In the genomic region with DNA sequence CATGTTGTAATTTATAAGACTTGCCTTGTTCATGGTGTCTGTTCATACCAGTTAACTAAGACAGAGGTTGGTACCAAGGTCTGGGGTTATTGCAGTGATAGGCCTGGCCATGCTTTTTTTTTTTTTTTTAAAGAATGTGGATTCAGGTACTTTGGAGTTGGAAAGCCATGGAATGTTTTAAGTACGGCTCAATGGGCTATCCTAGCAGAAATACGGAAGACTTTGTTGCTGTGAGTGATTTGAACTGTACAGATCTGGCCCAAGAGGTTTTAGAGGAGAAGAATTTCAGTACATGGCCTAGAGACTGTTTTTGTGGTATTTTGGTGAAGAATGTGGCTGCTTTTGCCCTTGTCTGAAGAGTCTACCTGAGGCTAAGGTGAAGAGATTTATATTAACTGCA, we compare ENCODE assay signal across 16 mouse cellular contexts.
"Had no signal": no experiment of that assay in that cellular context is flagged by ENCODE, and none has a peak within 500 bp of the region (broad histone marks: within the 10 kb centered on the region; RNA-seq: fewer than 3 reads in every experiment).

No protein-coding gene starts in this region.

- DNase-seq: retina, postnatal 1 day; right cerebral cortex, adult 18-20 months; right cerebral cortex, postnatal 14 days; right cerebral cortex, postnatal 25 days; right cerebral cortex, postnatal 4 days; spleen, adult 18-20 months; thymus, adult 18-20 months; thymus, postnatal 14 days; thymus, postnatal 25 days; thymus, postnatal 36 days; thymus, postnatal 4 days had no signal

- H3K9me3 ChIP-seq: neural tube, embryonic 12.5 days; neural tube, embryonic 13.5 days; neural tube, embryonic 15.5 days; stomach, embryonic 15.5 days had no signal

- H3K4me2 ChIP-seq: neural tube, embryonic 12.5 days; neural tube, embryonic 13.5 days; neural tube, embryonic 15.5 days; stomach, embryonic 15.5 days had no signal

- H3K4me1 ChIP-seq: neural tube, embryonic 12.5 days; neural tube, embryonic 13.5 days; neural tube, embryonic 15.5 days; stomach, embryonic 15.5 days had no signal

- H3K9ac ChIP-seq: neural tube, embryonic 12.5 days; neural tube, embryonic 13.5 days; neural tube, embryonic 15.5 days; stomach, embryonic 15.5 days had no signal

- H3K36me3 ChIP-seq: neural tube, embryonic 12.5 days; neural tube, embryonic 13.5 days; neural tube, embryonic 15.5 days; stomach, embryonic 15.5 days had no signal

- H3K27ac ChIP-seq: neural tube, embryonic 12.5 days; neural tube, embryonic 13.5 days; neural tube, embryonic 15.5 days; stomach, embryonic 15.5 days; stomach, postnatal 0 days had no signal

- H3K27me3 ChIP-seq: neural tube, embryonic 12.5 days; neural tube, embryonic 13.5 days; neural tube, embryonic 15.5 days; stomach, embryonic 15.5 days had no signal

- H3K4me3 ChIP-seq: neural tube, embryonic 12.5 days; neural tube, embryonic 13.5 days; neural tube, embryonic 15.5 days; stomach, embryonic 15.5 days had no signal
